Mouse (Mus musculus) hindbrain, postnatal 0 days (tissue): ENCODE data around the gene Gm21981. TPM values are rescaled to one million over a fixed set of nuclear protein-coding genes. Genes with fewer than 3 reads are reported as not detected.
"Not testable (repeated sequence)": the region's sequence is repeated elsewhere in the genome, so short reads cannot be mapped to it uniquely, and the experiment has no call there.

ENCODE experiments used
- ATAC-seq: fragments of 200-750 bp; cut with Nextera tagmentation; 2 replicates; pipeline ENCODE4 v1.8.0; 2017; ENCODE audit warnings: mild to moderate bottlenecking, moderate TSS enrichment, moderate library complexity
- DNase-seq: peaks from one replicate; pipeline ENCODE4 v3.0.0-alpha.2; 2015; ENCODE audit warnings: low spot score
- H3K27ac ChIP-seq: fragments of 300-500 bp; sonication (generic); 2 replicates; pipeline ENCODE4 v1.5.1; 2014; ENCODE audit warnings: mild to moderate bottlenecking
- H3K27me3 ChIP-seq: fragments of 300-500 bp; sonication (generic); 2 replicates; pipeline ENCODE4 v1.6.1; 2014; ENCODE audit warnings: low read length, mixed read lengths; ENCODE audit not compliant: insufficient read depth
- H3K36me3 ChIP-seq: fragments of 300-500 bp; sonication (generic); 2 replicates; pipeline ENCODE4 v1.6.1; 2014; ENCODE audit warnings: low read length, mixed read lengths; ENCODE audit not compliant: insufficient read depth
- H3K4me1 ChIP-seq: fragments of 300-500 bp; sonication (generic); 2 replicates; pipeline ENCODE4 v1.6.1; 2014; ENCODE audit warnings: antibody characterized with exemption, low read length, mixed read lengths; ENCODE audit not compliant: insufficient read depth
- H3K4me2 ChIP-seq: fragments of 300-500 bp; sonication (generic); 2 replicates; pipeline ENCODE4 v1.6.1; 2014; ENCODE audit warnings: low read depth, mild to moderate bottlenecking, low read length, moderate library complexity, mixed read lengths
- H3K4me3 ChIP-seq: fragments of 300-500 bp; sonication (generic); 2 replicates; pipeline ENCODE4 v1.5.1; 2014; ENCODE audit warnings: low read length
- H3K9ac ChIP-seq: fragments of 300-500 bp; sonication (generic); replicated peaks from 2 replicates; pipeline ENCODE4 v1.6.1; 2014; ENCODE audit warnings: mild to moderate bottlenecking, low read length, moderate library complexity, mixed read lengths
- H3K9me3 ChIP-seq: fragments of 300-500 bp; sonication (generic); 2 replicates; pipeline ENCODE4 v1.6.1; 2016; ENCODE audit warnings: low read length, mixed read lengths
- CTCF ChIP-seq: IDR thresholded peaks from 2 replicates; pipeline ENCODE4 v1.5.1; 2016; ENCODE audit warnings: antibody characterized with exemption, control low read depth, low read depth
- WGBS: fragments of 180-500 bp; shearing (Covaris S2); extraction: QIAGEN DNeasy Blood & Tissue Kit; methylation state at CpG from one replicate; pipeline ENCODE4 v1.1.7; 2014; 5-methylcytosine and 5-hydroxymethylcytosine counted together
- polyA plus RNA-seq: library from polyadenylated mRNA; unstranded; fragments of >200 nt; fragmentation: Nextera tagmentation; extraction: Ambion mirVana; gene quantifications from 2 replicates; pipeline ENCODE4 v1.2.1, GENCODE M21; 2015
- total RNA-seq: library from RNA; depleted of rRNA; stranded (reverse); fragments of >200 nt; gene quantifications from 2 replicates; pipeline ENCODE4 v1.2.3, GENCODE M21; 2014

Gene Gm21981
- total and polyA plus RNA-seq, 2 experiments from 2014 or later, result 0.85 to 8.3 TPM

- ATAC-seq (peak; percentile 39), DNase-seq (no peak)
- H3K36me3 ChIP-seq, result no peaks in the 10 kb centered on the region
- no peak overlapping the region for H3K27ac ChIP-seq
- peak overlapping the region; percentile 69 for H3K4me2 ChIP-seq
- peak overlapping the region; percentile 10 for H3K9ac ChIP-seq
- H3K27me3 ChIP-seq, result no peaks in the 10 kb centered on the region
- no peak for TF ChIP-seq CTCF
- peak overlapping the region; percentile 26 for H3K4me3 ChIP-seq
- H3K9me3 ChIP-seq, result no peaks in the 10 kb centered on the region
- 0 out of 2 replicates have a peak, but pooled peaks cover 5% of the 10 kb centered on the region for H3K4me1 ChIP-seq
- WGBS, result 22% methylated on average over 14 of the region's 14 CpGs
Measured at GRCm38 (mm10) chr17:47671988-47672310, 22.3 kb downstream of the Gm21981 start.

- H3K4me2 ChIP-seq, result no peak overlapping the region
- H3K4me1 ChIP-seq, result 0 out of 2 replicates have a peak, but pooled peaks cover 5% of the 10 kb centered on the region
- H3K27ac ChIP-seq, result no peak overlapping the region
- no peaks in the 10 kb centered on the region for H3K9me3 ChIP-seq
- no peak for TF ChIP-seq CTCF
- ATAC-seq (0 out of 2 replicates have a peak, but pooled peaks have one; percentile 25), DNase-seq (peak; percentile 35)
- WGBS, result 42% methylated on average over 4 of the region's 4 CpGs
- H3K9ac ChIP-seq, result no peak overlapping the region
- no peaks in the 10 kb centered on the region for H3K36me3 ChIP-seq
- no peak overlapping the region for H3K4me3 ChIP-seq
- no peaks in the 10 kb centered on the region for H3K27me3 ChIP-seq
Measured at GRCm38 (mm10) chr17:47669166-47669565, 25.1 kb downstream of the Gm21981 start.

GRCm38 (mm10) chr17:47664474-47664873 is 29.8 kb downstream of the Gm21981 start:
- DNase-seq (no peak), ATAC-seq (no peak)
- Histone ChIP-seq H3K4me3 (no peak overlapping the region), H3K36me3 (no peaks in the 10 kb centered on the region), H3K27me3 (no peaks in the 10 kb centered on the region), H3K27ac (no peak overlapping the region), H3K4me1 (no peaks in the 10 kb centered on the region), H3K4me2 (no peak overlapping the region), H3K9me3 (no peaks in the 10 kb centered on the region), H3K9ac (no peak overlapping the region)
- WGBS, result 78% methylated on average over 7 of the region's 7 CpGs
- TF ChIP-seq CTCF, result no peak

- peak; percentile 5 for DNase-seq
- Histone ChIP-seq H3K4me1 (no peaks in the 10 kb centered on the region), H3K27me3 (no peaks in the 10 kb centered on the region), H3K4me2 (no peak overlapping the region), H3K4me3 (no peak overlapping the region), H3K9ac (no peak overlapping the region), H3K36me3 (no peaks in the 10 kb centered on the region), H3K9me3 (no peaks in the 10 kb centered on the region), H3K27ac (no peak overlapping the region)
- TF ChIP-seq CTCF, result no peak
- 34% methylated on average over 9 of the region's 9 CpGs for WGBS
- peak; percentile 67; the same call in 1 of the 2 replicates for ATAC-seq
Measured at GRCm38 (mm10) chr17:47663009-47663713, 31.1 kb downstream of the Gm21981 start.

GRCm38 (mm10) chr17:47658741-47659243 is 35.5 kb downstream of the Gm21981 start:
- DNase-seq, result no peak
- H3K9ac ChIP-seq, result no peak overlapping the region
- no peak overlapping the region for H3K4me2 ChIP-seq
- 87% methylated on average over 3 of the region's 3 CpGs for WGBS
- no peak for ATAC-seq
- H3K4me1 ChIP-seq, result no peaks in the 10 kb centered on the region
- no peak overlapping the region for H3K4me3 ChIP-seq
- H3K9me3 ChIP-seq, result no peaks in the 10 kb centered on the region
- no peaks in the 10 kb centered on the region for H3K36me3 ChIP-seq
- H3K27me3 ChIP-seq, result no peaks in the 10 kb centered on the region
- no peak overlapping the region for H3K27ac ChIP-seq
- no peak for TF ChIP-seq CTCF

- H3K27me3 ChIP-seq, result no peaks in the 10 kb centered on the region
- no peak for TF ChIP-seq CTCF
- no peak overlapping the region for H3K4me3 ChIP-seq
- no peaks in the 10 kb centered on the region for H3K4me1 ChIP-seq
- no peak overlapping the region for H3K27ac ChIP-seq
- H3K36me3 ChIP-seq, result no peaks in the 10 kb centered on the region
- H3K9me3 ChIP-seq, result no peaks in the 10 kb centered on the region
- 86% methylated on average over 4 of the region's 4 CpGs for WGBS
- DNase-seq (no peak), ATAC-seq (no peak)
- no peak overlapping the region for H3K4me2 ChIP-seq
- no peak overlapping the region for H3K9ac ChIP-seq
Measured at GRCm38 (mm10) chr17:47657901-47658300, 36.4 kb downstream of the Gm21981 start.

GRCm38 (mm10) chr17:47655697-47656096 is 38.6 kb downstream of the Gm21981 start:
- H3K4me2 ChIP-seq, result no peak overlapping the region
- no peaks in the 10 kb centered on the region for H3K36me3 ChIP-seq
- no peaks in the 10 kb centered on the region for H3K9me3 ChIP-seq
- TF ChIP-seq CTCF, result no peak
- H3K27ac ChIP-seq, result no peak overlapping the region
- H3K9ac ChIP-seq, result no peak overlapping the region
- H3K4me1 ChIP-seq, result no peaks in the 10 kb centered on the region
- DNase-seq (no peak), ATAC-seq (no peak)
- no peaks in the 10 kb centered on the region for H3K27me3 ChIP-seq
- 84% methylated on average over 5 of the region's 5 CpGs for WGBS
- no peak overlapping the region for H3K4me3 ChIP-seq

- H3K9ac ChIP-seq, DNase-seq, H3K4me2 ChIP-seq, H3K4me3 ChIP-seq, H3K4me1 ChIP-seq, H3K27me3 ChIP-seq, H3K27ac ChIP-seq, H3K9me3 ChIP-seq, ATAC-seq, H3K36me3 ChIP-seq: not testable (repeated sequence)
- 94% methylated on average over 8 of the region's 8 CpGs for WGBS
Measured at GRCm38 (mm10) chr17:47654346-47654745, 39.9 kb downstream of the Gm21981 start.
